Mouse (Mus musculus) G1E (cell line): Measurements from ENCODE around the gene Insl3. TPM values are rescaled to one million over a fixed set of nuclear protein-coding genes. Genes with fewer than 3 reads are reported as not detected.
"Not testable (repeated sequence)": the region's sequence is repeated elsewhere in the genome, so short reads cannot be mapped to it uniquely, and the experiment has no call there.

Experiments used
- ATAC-seq: 2 replicates; pipeline ENCODE4 v1.8.0; 2016; ENCODE audit warnings: mild to moderate bottlenecking; ENCODE audit not compliant: insufficient number of reproducible peaks, poor library complexity, low FRiP score, severe bottlenecking; ENCODE audit errors: extremely low read depth
- DNase-seq: peaks from one replicate; pipeline ENCODE4 v3.0.0; 2012; ENCODE audit warnings: low spot score
- H3K27me3 ChIP-seq: 2 replicates; pipeline ENCODE4 v1.6.1; 2012; ENCODE audit warnings: mild to moderate bottlenecking, low read length, inconsistent platforms; ENCODE audit not compliant: insufficient read depth
- H3K36me3 ChIP-seq: replicated peaks from 2 replicates; pipeline ENCODE3; 2012; ENCODE audit warnings: mild to moderate bottlenecking, inconsistent platforms
- H3K4me1 ChIP-seq: 2 replicates; pipeline ENCODE4 v1.6.1; 2012; ENCODE audit warnings: low read depth, low read length, inconsistent platforms, mixed read lengths; ENCODE audit not compliant: insufficient read depth
- H3K4me3 ChIP-seq: 2 replicates; pipeline ENCODE4 v1.5.1; 2012; ENCODE audit warnings: low read depth, mild to moderate bottlenecking, inconsistent platforms, low read length, moderate library complexity, mixed read lengths
- H3K9me3 ChIP-seq: replicated peaks from 2 replicates; pipeline ENCODE4 v1.6.1; 2012; ENCODE audit warnings: inconsistent platforms
- CTCF ChIP-seq: IDR thresholded peaks from 2 replicates; pipeline ENCODE4 v1.5.1; 2012; ENCODE audit warnings: low read depth, low read length, inconsistent platforms, mixed read lengths
- GATA1 ChIP-seq: IDR thresholded peaks from 2 replicates; pipeline ENCODE4 v1.6.1; 2012; ENCODE audit warnings: borderline replicate concordance, low read length, inconsistent platforms, mixed read lengths
- GATA2 ChIP-seq: IDR thresholded peaks from 2 replicates; pipeline ENCODE4 v1.6.1; 2012; ENCODE audit warnings: low read depth, low read length, inconsistent platforms, borderline replicate concordance
- POLR2AphosphoS5 ChIP-seq: IDR thresholded peaks from 2 replicates; pipeline ENCODE4 v1.6.1; 2012; ENCODE audit warnings: low read depth, low read length, inconsistent platforms; ENCODE audit not compliant: insufficient replicate concordance
- TAL1 ChIP-seq: conservative IDR thresholded peaks from 2 replicates; pipeline ENCODE4 v1.6.1; 2012; ENCODE audit warnings: low read depth, low read length, inconsistent platforms, mixed read lengths
- polyA plus RNA-seq: library from polyadenylated mRNA; stranded (reverse); fragments of >175 nt; gene quantifications from 2 replicates; pipeline ENCODE4 v1.2.3, GENCODE M21; 2012
- total RNA-seq, 2 experiments: library from RNA; stranded (forward) in 1 of 2; stranded (reverse) in 1 of 2; fragments of 200-1000 nt in 1 of 2; fragments of >200 nt in 1 of 2; fragmentation: Nextera tagmentation in 1 of 2; gene quantifications; 2 replicates each; pipeline ENCODE4 v1.2.3; 2014 to 2017

Insl3 gene
- total and polyA plus RNA-seq, 3 experiments, result 2.7 to 35.3 (median 3.4) TPM

DNA sequence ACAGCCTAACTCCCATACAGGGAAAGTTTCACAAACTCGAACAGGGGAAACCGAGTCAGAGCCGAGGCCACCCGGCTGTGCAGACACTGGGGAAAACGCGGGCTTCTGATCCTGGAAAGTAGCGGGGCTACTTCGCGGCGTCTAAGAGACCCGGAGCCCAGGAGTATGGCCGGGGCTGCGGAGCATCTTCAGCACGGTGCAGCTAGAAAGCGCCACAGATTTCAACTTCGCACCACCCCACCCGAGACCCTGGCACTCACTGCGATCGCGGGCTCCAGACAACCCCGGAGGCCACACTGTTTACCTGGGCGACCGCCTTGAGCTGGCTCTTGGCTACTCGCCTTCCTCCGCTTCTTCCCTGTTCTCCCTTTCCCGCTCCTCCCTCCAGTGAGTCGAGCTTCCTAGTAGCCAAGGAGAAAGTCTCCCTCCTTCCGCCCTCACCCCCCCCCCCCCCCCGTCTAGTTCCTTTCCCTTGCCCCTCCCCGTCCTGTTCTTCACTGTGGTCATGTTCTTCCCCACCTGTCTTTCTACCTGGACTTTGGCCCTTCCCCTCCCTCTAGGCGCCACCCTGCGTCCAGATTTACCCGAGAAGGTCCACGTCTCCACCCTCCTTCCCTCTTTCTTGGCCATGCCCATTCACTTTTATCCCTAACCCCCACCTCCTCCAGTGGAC, 12.5 kb downstream of the Insl3 start, which contains the start of gene B3gnt3:
Gene B3gnt3 (minus strand): TSS at position 376 of the 673 bp plus-strand sequence.
- no peaks in the 10 kb centered on the region for H3K36me3 ChIP-seq
- ATAC-seq (no peak), DNase-seq (no peak)
- no peak within 1 kb of the TSS for H3K4me3 ChIP-seq
- no peaks in the 10 kb centered on the region for H3K9me3 ChIP-seq
- peaks cover 17% of the 10 kb centered on the region; the same call in 1 of the 2 replicates for H3K27me3 ChIP-seq
- TF ChIP-seq GATA1 (no peak), GATA2 (no peak), POLR2AphosphoS5 (no peak), TAL1 (no peak), CTCF (no peak)
- H3K4me1 ChIP-seq, result peaks cover 9% of the 10 kb centered on the region

DNA sequence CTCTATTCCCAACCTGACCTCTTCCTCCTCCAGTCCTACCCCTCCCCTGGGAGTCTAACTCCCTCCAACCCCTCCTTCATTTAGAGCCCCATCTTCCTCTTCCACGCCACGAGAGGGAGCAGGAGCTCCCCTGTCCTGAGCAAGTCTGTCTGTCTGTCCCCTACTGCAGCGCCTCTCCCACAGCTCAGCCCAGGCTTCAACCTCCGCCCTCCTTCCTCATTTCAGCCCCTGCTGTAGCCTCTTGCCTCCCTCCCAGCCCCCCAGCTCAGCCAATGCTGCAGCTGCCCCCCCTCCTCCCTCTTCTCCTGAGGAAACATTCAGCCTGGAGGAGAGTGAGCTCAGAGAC, 13.0 kb downstream of the Insl3 start:
- Histone ChIP-seq H3K27me3 (peaks cover 18% of the 10 kb centered on the region; the same call in 1 of the 2 replicates), H3K36me3 (no peaks in the 10 kb centered on the region), H3K4me1 (peaks cover 9% of the 10 kb centered on the region), H3K4me3 (no peak overlapping the region), H3K9me3 (no peaks in the 10 kb centered on the region)
- no peak for TF ChIP-seq GATA1
- no peak for TF ChIP-seq GATA2
- TF ChIP-seq POLR2AphosphoS5, result no peak
- no peak for TF ChIP-seq CTCF
- no peak for TF ChIP-seq TAL1
- ATAC-seq (no peak), DNase-seq (no peak)

DNA sequence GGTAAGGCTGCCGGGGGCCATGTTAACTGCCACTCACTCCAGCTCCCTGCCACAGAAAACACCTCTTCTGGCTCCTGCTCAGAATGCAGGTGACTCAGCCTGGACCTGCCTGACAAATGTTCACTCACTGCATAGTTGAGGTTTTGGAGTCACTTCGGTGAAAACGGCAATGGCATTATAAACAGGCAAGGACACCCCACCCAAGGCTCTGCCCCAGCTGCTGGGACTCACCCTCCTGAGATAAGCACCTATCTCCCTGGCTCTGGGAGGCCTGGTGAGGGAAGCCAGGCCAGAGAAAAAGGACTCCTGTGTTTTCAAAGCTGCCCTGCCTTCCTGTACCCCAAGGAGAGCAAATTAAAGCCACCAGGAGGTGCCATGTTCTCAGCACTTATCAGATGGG, 13.9 kb downstream of the Insl3 start:
- H3K36me3 ChIP-seq, result no peaks in the 10 kb centered on the region
- no peak overlapping the region for H3K4me3 ChIP-seq
- H3K4me1 ChIP-seq, result peaks cover 9% of the 10 kb centered on the region
- DNase-seq (no peak), ATAC-seq (no peak)
- TF ChIP-seq CTCF (no peak), GATA2 (no peak), TAL1 (no peak), POLR2AphosphoS5 (no peak), GATA1 (no peak)
- H3K9me3 ChIP-seq, result no peaks in the 10 kb centered on the region
- H3K27me3 ChIP-seq, result peaks cover 20% of the 10 kb centered on the region; the same call in 1 of the 2 replicates

DNA sequence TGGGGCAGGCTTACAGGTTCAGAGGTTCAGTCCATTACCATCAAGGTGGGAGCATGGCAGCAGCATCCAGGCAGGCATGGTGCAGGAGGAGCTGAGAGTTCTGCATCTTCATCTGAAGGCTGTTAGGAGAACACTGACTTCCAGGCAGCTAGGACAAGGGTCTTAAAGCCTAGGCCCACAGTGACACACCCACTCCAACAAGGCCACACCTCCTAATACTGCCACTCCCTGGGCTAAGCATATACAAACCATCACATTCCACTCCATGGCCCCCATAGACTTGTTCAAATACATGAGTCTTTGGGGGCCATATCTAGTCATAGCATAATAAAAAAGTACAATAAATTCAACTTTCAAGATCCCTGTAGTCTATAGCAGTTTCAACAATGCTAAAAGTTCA, 14.4 kb downstream of the Insl3 start:
- H3K27me3 ChIP-seq, result peaks cover 20% of the 10 kb centered on the region; the same call in 1 of the 2 replicates
- not testable (repeated sequence) for DNase-seq, H3K9me3 ChIP-seq, H3K4me3 ChIP-seq, H3K36me3 ChIP-seq, ATAC-seq, H3K4me1 ChIP-seq

DNA sequence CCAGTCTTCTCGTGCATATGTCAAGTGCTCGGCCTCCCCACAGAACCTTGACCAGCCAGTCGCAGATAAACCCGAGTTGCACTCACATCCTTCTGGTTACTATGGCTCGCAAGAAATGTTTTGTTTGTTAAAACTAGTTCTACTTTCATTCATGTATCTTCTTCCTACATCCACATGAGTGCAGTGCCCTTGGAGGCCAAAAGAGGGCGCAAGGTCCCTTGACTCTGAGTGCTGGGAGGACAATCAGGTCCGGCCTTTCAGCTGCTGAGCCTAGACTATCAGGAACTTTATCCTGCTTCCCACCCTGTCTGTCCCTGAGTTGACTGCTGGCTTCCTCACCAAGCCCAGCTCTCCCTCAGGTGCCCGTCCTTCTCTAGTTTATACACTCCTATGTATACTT, 18.9 kb downstream of the Insl3 start:
- Histone ChIP-seq H3K27me3 (peaks cover 9% of the 10 kb centered on the region; the same call in 1 of the 2 replicates), H3K4me3 (no peak overlapping the region), H3K36me3 (peaks cover 44% of the 10 kb centered on the region), H3K4me1 (peaks cover 7% of the 10 kb centered on the region), H3K9me3 (no peaks in the 10 kb centered on the region)
- TF ChIP-seq CTCF (peak; percentile 66), GATA1 (no peak)
- ATAC-seq (no peak), DNase-seq (peak; percentile 32)

DNA sequence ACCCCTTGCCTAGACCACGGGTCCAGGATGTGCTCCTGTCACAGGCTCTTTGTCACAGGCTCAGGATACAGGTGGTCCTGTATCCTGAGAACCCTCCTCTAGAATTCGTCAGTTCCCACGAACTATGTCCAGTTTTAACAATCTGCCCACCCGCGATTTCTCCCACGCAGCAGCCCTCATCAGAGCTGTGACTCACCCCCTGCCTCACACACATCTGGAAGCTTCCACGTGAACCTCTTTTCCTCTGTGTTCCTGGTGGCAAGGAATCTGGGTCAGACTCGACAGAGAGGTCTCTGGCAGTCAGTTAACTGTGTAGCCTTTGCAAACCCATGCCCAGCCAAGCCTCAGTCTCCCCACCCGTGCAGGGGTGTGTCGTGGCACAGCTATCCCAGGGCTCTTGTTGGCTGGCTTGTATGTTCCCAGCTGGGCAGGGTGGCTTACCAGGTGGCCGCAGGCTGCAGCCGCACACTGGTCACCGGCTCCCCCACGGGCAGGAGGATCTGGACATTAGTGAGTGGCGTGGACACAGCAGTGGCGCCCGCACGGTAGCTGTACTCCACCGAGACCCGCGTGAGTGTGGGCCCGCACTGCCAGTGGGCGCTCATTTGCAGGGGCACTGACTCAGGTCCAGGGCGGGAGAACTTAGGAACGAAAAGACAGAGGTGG, 20.3 kb downstream of the Insl3 start:
- Histone ChIP-seq H3K9me3 (no peaks in the 10 kb centered on the region), H3K36me3 (peaks cover 58% of the 10 kb centered on the region), H3K4me3 (no peak overlapping the region; the same call in 1 of the 2 replicates), H3K4me1 (peaks cover 5% of the 10 kb centered on the region; the same call in 1 of the 2 replicates), H3K27me3 (peaks cover 8% of the 10 kb centered on the region; the same call in 1 of the 2 replicates)
- TF ChIP-seq TAL1, result no peak
- no peak for TF ChIP-seq POLR2AphosphoS5
- no peak for TF ChIP-seq CTCF
- TF ChIP-seq GATA2, result no peak
- no peak for TF ChIP-seq GATA1
- ATAC-seq (no peak), DNase-seq (no peak)
